Mouse (Mus musculus) left cerebral cortex, adult 11 months (tissue): ENCODE measurements around the gene Ephb4.
A peak's percentile ranks its signal among the peaks of the same experiment; 100 is the strongest.

Source experiments
- DNase-seq: peaks from one replicate; pipeline ENCODE4 v3.0.0; 2022; ENCODE audit warnings: low spot score

Gene Ephb4

DNA sequence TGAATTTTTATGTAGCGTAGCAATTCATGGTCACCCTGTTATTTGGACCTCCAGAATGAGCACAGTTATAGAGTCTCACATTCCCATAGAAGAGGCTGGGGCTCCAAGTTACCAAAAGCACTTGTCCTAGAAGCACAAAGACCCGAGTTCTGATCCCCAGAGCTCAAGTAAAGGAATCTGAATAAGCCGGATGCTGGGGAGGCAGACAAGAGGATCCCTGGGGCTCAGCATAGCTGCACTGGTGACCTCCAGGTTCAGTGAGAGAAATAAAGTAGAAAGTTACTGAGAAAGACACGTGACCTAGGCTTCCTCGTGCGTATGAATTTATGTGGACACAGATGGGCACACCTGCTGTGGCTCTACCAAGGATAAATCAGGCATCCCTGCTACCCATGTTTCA is 14.8 kb upstream of the Ephb4 start:
- DNase-seq: no peak

DNA sequence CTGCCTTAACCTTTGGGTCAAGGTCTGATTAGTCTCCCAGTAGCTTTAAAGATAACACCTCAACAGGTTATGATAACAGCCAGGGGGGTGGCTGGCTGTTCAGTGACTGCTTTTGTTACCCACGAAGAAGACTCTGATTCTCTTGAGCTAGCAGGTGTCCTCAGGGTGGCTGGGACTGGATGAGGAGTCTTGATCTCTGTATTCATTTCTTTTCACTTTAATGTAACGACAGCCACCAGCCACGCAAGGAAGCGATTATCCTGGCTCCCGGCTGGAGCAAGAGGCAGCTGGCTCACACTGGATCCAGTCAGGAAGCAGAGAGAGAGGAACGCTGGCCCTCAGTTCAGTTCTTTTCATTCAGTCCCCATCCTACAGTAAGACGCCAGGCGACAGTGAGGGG is 12.7 kb upstream of the Ephb4 start:
- DNase-seq: no peak

- peak; percentile 86 for DNase-seq
These were observed 11.7 kb upstream of the Ephb4 start for GRCm38 (mm10) chr5:137338256-137338655.

DNA sequence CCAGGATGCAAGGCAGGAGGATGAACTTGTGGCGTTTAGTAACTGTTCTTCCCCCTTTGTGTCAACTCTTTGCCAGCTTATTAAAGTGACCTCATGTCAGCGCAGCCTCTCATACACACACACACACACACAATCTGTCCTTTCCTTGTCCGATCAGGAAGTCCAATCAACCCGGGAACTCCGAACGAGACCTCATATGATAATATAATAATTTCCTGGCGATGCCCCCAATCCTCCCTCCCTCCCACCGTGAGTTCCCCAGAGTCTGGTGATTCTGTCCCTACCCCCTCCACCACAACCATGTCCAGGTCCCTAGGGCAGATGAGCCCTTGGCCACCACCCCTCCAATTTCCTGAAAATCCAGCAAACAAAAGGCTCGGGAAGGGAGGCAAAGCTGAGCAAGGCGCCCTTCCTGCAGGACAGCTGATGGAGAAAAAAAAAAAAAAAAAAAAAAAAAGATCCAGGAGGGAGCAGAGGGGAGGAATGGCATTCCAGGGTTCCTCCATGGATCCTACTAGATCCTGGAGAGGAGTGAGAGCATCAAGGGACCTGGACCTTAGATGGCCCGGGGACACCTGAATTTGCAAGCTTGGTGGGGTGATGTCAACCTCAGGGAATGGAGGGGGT is 11.1 kb upstream of the Ephb4 start:
- DNase-seq: no peak

DNA sequence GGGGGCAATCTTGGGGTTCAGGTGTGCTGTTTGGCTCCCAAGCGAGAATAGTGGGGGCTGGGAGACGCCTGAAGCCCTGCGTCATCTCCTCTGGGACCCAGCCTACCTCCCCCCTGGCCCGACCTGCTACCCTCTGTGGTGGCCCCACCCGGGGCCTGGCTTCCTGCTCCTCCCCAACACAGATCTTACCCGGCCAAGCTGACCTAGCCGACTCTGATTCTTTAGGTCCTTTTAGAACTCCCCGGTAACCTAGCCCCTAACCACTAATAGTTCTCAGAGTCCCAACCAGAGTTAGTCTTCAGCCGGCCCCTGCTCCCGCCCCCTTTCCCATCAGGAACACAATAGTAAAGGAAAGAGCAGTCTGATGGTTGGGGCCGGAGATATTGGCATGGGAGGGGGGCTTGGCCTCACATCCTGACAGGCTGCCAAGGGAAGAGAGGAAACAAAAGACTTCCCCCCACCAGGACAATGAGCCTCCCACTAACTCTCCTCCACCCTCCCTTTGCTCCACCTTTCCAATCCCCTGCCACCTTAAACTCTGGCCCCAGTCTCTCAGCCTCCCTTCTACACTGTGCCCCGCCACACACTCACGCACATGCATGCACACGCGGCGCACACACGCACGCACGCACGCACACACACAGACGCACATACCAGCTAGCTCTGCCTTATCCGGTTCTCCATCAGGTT is 10.5 kb upstream of the Ephb4 start:
- no peak for DNase-seq

DNA sequence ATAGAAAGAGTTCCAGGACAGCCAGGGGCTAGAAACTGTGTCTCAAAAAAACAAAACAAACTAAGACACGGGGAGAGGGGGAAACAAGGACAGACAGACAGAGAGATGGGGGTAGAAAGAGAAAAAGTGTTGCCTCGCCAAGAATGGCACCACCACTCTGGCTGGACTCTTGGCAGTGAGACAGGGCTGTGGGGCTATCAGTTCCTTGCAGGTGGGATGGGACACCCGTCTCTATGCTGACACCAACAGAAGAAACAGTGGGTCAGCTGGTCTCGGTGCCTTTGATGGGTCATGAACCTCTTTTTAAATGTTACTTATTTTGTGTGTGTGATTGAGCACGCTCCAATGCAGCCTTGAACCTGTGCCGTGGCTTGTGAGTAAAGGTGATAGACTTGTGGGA is 9.7 kb upstream of the Ephb4 start:
- no peak for DNase-seq

DNA sequence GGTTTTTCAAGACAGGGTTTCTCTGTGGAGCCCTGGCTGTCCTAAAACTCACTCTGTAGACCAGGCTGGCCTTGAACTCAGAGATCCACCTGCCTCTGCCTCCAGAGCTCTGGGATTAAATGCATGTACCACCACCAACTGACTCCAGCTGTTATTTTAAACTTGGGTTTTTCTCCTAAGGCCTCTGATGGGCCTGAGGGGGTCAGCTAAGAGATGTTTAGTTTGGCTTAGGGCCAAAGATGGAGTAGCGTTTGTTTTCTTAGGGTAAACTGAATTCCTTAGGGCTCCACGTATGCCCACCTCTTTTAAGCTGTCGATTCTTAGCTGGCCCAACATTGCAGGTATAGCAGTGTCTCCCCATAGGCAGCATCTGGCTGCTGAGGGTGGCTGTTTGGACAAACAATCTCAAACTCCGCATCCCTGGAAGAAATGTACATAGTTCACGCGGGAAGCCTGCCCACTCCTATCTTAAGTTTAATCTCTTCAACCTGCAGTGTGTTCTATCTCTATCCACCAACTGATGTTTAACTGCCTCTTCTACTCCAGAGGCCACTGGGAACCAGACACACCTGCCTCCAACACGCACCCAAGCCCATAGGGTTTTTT is 7.4 kb upstream of the Ephb4 start:
- no peak for DNase-seq

DNA sequence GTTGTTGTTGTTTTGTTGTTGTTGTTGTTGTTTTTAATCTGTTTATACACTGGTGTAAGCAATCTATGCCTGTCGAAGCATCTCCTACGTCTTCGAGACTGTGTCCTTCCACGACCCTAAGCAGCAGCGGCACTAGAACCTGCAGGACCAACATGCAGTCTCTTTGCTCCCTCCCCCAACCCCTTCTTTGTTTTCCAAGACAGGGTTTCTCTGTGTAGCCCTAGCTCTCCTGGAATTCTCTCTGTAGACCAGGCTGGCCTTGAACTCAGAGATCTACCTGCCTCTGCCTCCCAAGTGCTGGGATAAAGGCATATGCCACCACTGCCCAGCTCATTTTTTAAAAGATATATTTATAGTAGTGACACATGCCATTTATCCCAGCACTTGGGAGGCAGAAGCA is 6.5 kb upstream of the Ephb4 start:
- no peak for DNase-seq

- DNase-seq: no peak
These were observed 6.0 kb upstream of the Ephb4 start for GRCm38 (mm10) chr5:137343869-137344268.

GRCm38 (mm10) chr5:137345821-137346220 is 4.1 kb upstream of the Ephb4 start:
- DNase-seq: no peak

- no peak for DNase-seq
These were observed 3.5 kb upstream of the Ephb4 start for GRCm38 (mm10) chr5:137346388-137346787.

DNA sequence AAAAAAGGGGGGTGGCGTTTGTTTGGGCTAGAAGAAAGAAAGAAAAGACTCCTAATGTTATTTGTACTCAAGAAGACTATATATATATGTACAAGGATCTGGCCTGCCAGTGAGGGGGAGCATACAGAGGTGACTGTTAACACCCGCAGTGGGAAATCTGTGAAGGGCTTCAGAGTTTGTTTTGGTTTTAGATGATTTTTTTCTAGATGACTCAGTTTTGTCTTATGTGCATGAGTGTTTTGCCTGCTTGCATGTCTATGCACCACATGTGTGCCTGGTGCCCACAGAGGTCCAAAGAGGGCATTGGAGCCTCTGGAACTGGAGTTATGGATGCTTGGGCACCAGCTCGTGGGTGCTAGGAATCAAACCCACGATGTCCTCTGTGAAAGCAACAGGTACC is 2.9 kb upstream of the Ephb4 start:
- DNase-seq: no peak

- DNase-seq: no peak
These were observed 2.1 kb upstream of the Ephb4 start for GRCm38 (mm10) chr5:137347856-137348255.

DNA sequence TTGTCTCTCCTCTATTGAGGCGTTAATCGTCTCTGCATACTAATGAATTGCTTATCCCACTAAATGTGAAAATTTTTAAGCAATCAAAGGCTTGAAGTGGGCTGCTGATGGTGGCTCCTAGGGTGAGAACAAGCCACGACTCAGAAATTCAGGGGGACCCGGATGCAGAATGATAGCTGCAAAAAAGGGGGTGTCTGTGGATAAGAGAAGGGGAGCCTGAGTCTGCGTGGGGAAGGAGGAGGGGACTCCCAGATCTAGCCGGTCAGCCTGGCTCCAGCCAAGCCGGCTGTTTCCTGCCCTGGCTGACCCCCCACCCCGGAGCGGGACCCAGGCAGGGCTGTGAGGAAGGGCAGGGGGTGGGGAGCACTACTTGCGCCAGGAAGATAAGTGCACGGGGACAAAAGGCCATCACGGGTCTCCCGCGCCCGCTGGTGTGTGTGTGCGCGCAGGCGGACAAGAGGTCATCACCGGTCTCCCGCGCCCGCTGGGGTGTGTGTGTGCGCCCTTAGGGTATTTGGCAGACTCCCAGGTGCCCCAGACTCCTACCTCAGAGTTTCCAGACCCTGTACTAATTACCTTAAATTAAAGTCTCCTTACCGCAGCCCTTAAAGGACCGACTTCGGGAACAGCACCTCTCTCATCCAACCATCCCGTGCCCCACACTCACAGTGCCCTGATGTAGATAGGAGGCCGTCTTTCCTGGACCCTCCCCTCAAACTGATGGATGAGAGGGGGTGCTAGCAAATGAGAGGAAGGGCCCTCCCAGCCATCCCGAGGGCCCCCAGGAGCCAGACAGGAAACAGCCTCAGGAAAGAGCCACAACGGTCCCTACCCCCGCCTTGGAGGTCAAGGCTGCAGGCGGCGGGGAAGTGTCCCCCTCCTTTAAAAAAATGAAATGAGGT is 1.2 kb upstream of the Ephb4 start:
- no peak for DNase-seq

DNA sequence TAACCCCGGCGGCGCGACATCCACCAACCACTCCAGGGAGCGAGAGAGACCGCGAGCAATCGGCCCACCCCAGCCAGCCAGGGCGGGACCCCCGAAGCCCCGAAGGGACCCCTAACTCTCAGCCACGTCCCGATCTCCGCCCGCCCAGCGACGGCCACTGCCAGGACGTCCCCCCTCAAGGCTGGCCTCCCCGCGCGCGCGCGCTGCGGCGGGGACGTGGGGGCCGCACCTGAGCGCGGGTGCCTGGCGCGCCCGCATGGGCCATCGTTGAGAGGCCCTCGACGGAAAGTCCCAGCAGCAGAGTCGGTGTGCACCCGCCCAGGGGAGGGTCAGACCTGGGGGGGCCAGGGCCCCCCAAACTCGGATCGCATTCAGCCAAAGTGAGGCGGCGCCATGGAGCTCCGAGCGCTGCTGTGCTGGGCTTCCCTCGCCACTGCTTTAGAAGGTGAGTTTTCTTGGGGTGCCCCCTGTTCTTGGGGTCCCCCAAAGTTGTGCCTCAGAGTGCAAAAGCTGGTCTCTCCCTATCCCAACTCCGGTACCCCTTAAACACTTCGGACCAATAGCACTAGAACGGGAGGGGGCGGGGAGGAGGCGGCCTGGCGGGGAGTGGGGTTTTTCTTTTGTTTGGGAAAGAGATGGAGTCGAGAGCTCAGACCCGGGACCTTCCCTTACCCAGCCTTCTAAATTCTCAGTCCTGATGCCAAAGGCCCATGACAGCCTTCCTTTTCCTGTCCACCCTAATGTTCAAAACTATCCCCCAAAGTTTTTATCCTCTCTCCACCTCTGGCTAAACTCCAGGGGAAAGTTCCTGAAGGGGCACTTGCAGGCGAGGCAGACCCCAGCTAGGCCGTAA is 522 bp downstream of the Ephb4 start:
- DNase-seq: no peak

DNA sequence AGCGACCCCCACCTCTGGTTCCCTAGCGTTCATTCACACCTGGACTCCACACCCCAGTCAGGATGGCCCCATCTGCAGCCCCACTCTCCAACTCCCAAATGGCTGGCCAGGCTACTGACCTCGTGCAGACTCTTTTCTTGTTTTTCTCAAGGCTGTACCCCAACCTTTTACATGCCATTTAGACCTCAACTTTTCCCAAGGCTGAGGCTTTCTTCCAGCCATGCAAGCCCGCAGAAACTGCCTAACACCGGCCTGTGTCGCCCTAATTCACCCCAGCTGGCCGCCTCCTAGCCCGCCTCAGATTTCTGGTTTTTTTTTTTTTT is 1.1 kb downstream of the Ephb4 start:
- no peak for DNase-seq

- no peak for DNase-seq
These were observed 1.5 kb downstream of the Ephb4 start for GRCm38 (mm10) chr5:137351394-137351793.

GRCm38 (mm10) chr5:137352011-137352975 is 2.4 kb downstream of the Ephb4 start:
- no peak for DNase-seq

DNA sequence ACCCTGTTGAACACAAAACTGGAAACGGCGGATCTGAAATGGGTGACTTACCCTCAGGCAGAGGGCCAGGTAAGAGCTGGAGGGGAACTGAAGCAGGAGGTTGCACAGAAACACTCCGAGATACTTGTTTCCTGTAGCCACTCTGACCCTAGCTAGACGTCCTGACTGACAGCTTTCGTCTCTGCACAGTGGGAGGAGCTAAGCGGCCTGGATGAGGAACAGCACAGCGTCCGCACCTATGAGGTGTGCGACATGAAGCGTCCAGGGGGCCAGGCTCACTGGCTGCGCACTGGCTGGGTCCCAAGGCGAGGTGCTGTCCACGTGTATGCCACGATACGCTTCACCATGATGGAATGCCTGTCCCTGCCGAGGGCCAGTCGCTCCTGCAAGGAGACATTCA is 4.2 kb downstream of the Ephb4 start:
- DNase-seq: no peak

- no peak for DNase-seq
These were observed 8.5 kb downstream of the Ephb4 start for GRCm38 (mm10) chr5:137358382-137358781.

DNA sequence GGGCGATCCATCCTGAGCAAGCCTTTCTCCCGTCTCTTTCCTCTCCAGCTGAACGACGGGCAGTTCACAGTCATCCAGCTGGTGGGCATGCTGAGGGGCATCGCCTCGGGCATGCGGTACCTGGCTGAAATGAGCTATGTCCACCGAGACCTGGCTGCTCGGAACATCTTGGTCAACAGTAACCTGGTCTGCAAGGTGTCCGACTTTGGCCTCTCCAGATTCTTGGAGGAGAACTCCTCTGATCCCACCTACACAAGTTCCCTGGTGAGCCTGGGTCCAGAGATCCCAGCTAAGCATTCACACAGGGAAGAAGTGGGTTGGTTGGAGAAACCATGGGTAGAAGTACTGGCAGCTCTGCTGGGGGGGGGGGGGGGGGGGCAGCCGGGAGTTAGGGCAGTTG is 19.8 kb downstream of the Ephb4 start:
- no peak for DNase-seq
